Mouse (Mus musculus): ENCODE data around the gene Wfikkn2. TPM values are rescaled to one million over a fixed set of nuclear protein-coding genes. Genes with fewer than 3 reads are reported as not detected.
A peak's percentile ranks its signal among the peaks of the same experiment; 100 is the strongest.

Gene Wfikkn2
- polyA plus RNA-seq, 1 experiment from 2014 or later, result 4.1 TPM

- H3K27ac ChIP-seq (ENCODE audit: low read length), result no peak overlapping the region
- peaks cover 11% of the 10 kb centered on the region; the same call in 1 of the 2 replicates for H3K4me1 ChIP-seq (ENCODE audit: control insufficient read depth, insufficient read depth, low read length)
- no peaks in the 10 kb centered on the region for H3K27me3 ChIP-seq (ENCODE audit: control insufficient read depth, insufficient read depth, low read depth, low read length)
- no peak overlapping the region for H3K4me3 ChIP-seq (ENCODE audit: low read depth, low read length)
- WGBS, result 54% methylated on average over 8 of the region's 8 CpGs
- H3K9me3 ChIP-seq (replicated peaks; ENCODE audit: control insufficient read depth, low read length, poor library complexity, severe bottlenecking), result no peaks in the 10 kb centered on the region
- H3K36me3 ChIP-seq (ENCODE audit: control insufficient read depth, insufficient read depth, low read length), result no peaks in the 10 kb centered on the region
- H3K4me2 ChIP-seq (ENCODE audit: low read length), result no peak overlapping the region
- H3K9ac ChIP-seq (ENCODE audit: low read depth, low read length), result no peak overlapping the region
- no peak for ATAC-seq
Observed at GRCm38 (mm10) chr11:94246789-94247061, 920 bp upstream of the Wfikkn2 start.

- no peak overlapping the region for H3K4me2 ChIP-seq (ENCODE audit: low read length)
- peaks cover 14% of the 10 kb centered on the region; the same call in 1 of the 2 replicates for H3K4me1 ChIP-seq (ENCODE audit: control insufficient read depth, insufficient read depth, low read length)
- no peaks in the 10 kb centered on the region for H3K9me3 ChIP-seq (replicated peaks; ENCODE audit: control insufficient read depth, low read length, poor library complexity, severe bottlenecking)
- no peaks in the 10 kb centered on the region for H3K27me3 ChIP-seq (ENCODE audit: control insufficient read depth, insufficient read depth, low read depth, low read length)
- no peaks in the 10 kb centered on the region for H3K36me3 ChIP-seq (ENCODE audit: control insufficient read depth, insufficient read depth, low read length)
- H3K9ac ChIP-seq (ENCODE audit: low read depth, low read length), result no peak overlapping the region
- WGBS, result 35% methylated on average over 9 of the region's 9 CpGs
- no peak overlapping the region for H3K27ac ChIP-seq (ENCODE audit: low read length)
- ATAC-seq, result no peak
- no peak overlapping the region for H3K4me3 ChIP-seq (ENCODE audit: low read depth, low read length)
Observed at GRCm38 (mm10) chr11:94244385-94244784, 1.4 kb downstream of the Wfikkn2 start.

DNA sequence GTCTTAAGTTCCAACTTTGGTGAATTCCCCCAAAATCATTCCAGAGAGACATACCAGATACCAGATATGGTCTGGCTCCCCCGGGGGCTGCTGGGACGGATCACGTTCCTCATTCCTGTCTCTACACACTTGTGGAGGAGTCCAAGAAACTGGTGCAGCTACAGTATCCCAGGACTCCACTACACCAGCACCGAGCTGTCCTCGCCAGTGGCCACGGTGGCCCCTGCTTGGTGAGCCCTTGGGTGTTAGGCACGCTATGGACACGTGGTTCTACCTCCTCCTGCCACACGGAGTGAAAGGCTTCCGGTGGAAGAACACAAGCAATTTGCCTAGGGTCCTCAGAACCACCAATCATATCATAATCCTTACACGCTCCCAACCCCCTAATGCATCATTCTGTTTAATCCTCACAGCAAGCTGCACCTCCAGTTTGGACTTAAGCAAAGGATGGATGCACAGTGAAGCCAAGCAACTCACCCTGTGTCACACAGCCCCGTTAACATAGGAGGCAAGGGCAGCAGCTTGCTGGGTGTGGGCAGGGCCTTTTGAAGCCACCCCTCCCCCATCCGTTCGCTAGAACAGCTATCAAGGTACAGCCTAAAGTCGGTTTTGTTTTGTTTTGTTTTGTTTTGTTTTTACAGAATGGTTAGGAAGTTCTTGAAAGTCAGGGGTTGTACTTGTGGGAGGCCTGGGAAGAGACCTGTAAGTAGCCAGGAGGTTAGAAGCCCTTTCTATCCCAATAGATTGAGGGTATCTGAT is 2.2 kb downstream of the Wfikkn2 start:
- Histone ChIP-seq H3K4me3 (ENCODE audit: low read depth, low read length) (0 out of 2 replicates have a peak overlapping the region, but pooled peaks have one; percentile 2), H3K4me2 (ENCODE audit: low read length) (peak overlapping the region; percentile 42), H3K9me3 (replicated peaks; ENCODE audit: control insufficient read depth, low read length, poor library complexity, severe bottlenecking) (no peaks in the 10 kb centered on the region), H3K4me1 (ENCODE audit: control insufficient read depth, insufficient read depth, low read length) (peaks cover 14% of the 10 kb centered on the region; the same call in 1 of the 2 replicates), H3K27ac (ENCODE audit: low read length) (no peak overlapping the region), H3K9ac (ENCODE audit: low read depth, low read length) (peak overlapping the region; percentile 38; the same call in 1 of the 2 replicates), H3K36me3 (ENCODE audit: control insufficient read depth, insufficient read depth, low read length) (no peaks in the 10 kb centered on the region), H3K27me3 (ENCODE audit: control insufficient read depth, insufficient read depth, low read depth, low read length) (no peaks in the 10 kb centered on the region)
- WGBS, result 29% methylated on average over 15 of the region's 15 CpGs
- ATAC-seq, result no peak

DNA sequence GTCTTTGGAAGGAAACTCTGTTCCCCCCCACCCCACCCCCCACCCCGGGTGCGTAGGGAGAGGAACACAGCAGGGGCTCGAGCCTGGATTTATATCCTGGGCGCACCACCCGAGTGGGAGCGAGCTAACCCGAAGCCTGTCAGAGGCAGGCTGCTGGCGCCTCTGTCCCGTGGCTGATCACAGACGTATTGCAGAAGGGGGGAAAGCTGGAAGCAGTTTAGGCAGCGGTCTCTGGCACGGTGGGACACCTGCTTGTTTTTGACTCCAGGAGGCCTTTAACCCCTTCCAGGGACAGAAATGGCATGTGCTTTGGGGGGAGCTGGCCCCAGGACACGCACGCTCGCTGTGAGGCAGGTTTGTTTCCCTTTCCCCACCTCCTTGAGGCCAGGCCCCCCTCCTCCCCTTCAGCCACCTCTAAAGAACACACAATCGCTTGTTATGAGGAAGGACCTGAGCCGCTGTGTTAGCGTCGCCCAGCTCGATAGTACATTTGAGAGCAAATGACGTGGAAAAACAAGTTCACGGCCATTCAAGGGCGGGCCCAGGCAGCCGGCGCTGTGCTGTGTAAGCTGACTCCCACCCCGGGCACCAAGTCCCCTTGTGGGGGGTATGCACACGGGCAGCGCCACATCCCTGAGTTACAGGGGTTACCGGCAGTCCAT is 2.9 kb downstream of the Wfikkn2 start:
- peak overlapping the region; percentile 42 for H3K4me2 ChIP-seq (ENCODE audit: low read length)
- no peaks in the 10 kb centered on the region for H3K36me3 ChIP-seq (ENCODE audit: control insufficient read depth, insufficient read depth, low read length)
- H3K27me3 ChIP-seq (ENCODE audit: control insufficient read depth, insufficient read depth, low read depth, low read length), result no peaks in the 10 kb centered on the region
- WGBS, result 4% methylated on average over 29 of the region's 29 CpGs
- H3K4me3 ChIP-seq (ENCODE audit: low read depth, low read length), result peak overlapping the region; percentile 2; the same call in 1 of the 2 replicates
- H3K9ac ChIP-seq (ENCODE audit: low read depth, low read length), result peak overlapping the region; percentile 38
- 0 out of 2 replicates have a peak, but pooled peaks have one; percentile 41 for ATAC-seq
- no peaks in the 10 kb centered on the region for H3K9me3 ChIP-seq (replicated peaks; ENCODE audit: control insufficient read depth, low read length, poor library complexity, severe bottlenecking)
- 0 out of 2 replicates have a peak overlapping the region, but pooled peaks have one; percentile 22 for H3K27ac ChIP-seq (ENCODE audit: low read length)
- peaks cover 14% of the 10 kb centered on the region; the same call in 1 of the 2 replicates for H3K4me1 ChIP-seq (ENCODE audit: control insufficient read depth, insufficient read depth, low read length)

DNA sequence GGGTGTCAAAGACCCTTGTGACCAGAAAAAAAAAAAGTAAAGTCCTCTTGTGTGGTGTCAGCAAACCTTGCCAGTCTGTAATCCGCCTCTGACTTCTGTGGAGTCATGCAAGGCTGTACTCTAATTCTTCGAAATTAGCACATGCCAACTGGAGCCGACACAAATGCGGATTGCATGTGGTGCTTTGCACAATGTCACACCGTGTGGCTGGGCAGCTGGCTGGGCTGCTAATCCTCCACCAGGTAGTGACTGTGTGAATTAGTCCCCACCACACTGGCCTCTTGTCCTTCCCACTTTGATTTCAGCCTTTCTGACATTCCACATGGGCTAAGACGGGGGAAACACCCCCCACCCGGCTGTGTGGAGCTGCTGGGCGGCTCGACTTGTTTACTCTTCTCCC is 6.1 kb downstream of the Wfikkn2 start:
- no peak for ATAC-seq
- H3K4me1 ChIP-seq (ENCODE audit: control insufficient read depth, insufficient read depth, low read length), result peaks cover 14% of the 10 kb centered on the region; the same call in 1 of the 2 replicates
- H3K9ac ChIP-seq (ENCODE audit: low read depth, low read length), result peak overlapping the region; percentile 7; the same call in 1 of the 2 replicates
- H3K27ac ChIP-seq (ENCODE audit: low read length), result no peak overlapping the region
- WGBS, result 21% methylated on average over 9 of the region's 9 CpGs
- no peaks in the 10 kb centered on the region for H3K27me3 ChIP-seq (ENCODE audit: control insufficient read depth, insufficient read depth, low read depth, low read length)
- H3K36me3 ChIP-seq (ENCODE audit: control insufficient read depth, insufficient read depth, low read length), result no peaks in the 10 kb centered on the region
- H3K4me3 ChIP-seq (ENCODE audit: low read depth, low read length), result no peak overlapping the region
- H3K9me3 ChIP-seq (replicated peaks; ENCODE audit: control insufficient read depth, low read length, poor library complexity, severe bottlenecking), result no peaks in the 10 kb centered on the region
- H3K4me2 ChIP-seq (ENCODE audit: low read length), result no peak overlapping the region

DNA sequence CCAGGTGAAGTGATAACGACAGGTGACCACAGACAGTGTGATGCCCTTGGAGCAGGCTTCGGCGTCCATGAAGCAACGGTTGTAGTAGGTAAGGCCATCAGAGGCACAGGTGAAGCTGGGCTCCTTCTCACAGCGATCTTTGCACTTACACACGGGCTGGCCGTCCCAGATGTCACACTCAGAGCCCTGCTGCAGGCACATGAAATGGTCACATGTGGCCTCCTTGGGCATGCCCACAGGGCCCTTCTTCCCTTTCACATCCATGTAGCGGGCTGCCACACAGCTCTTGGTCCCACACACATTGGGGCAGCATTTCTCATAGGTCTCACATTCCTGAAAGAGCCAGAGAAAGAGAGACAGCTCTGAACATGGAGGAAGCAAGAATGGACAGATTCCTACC is 7.0 kb downstream of the Wfikkn2 start:
- no peaks in the 10 kb centered on the region for H3K27me3 ChIP-seq (ENCODE audit: control insufficient read depth, insufficient read depth, low read depth, low read length)
- H3K4me2 ChIP-seq (ENCODE audit: low read length), result no peak overlapping the region
- H3K9ac ChIP-seq (ENCODE audit: low read depth, low read length), result no peak overlapping the region
- no peaks in the 10 kb centered on the region for H3K9me3 ChIP-seq (replicated peaks; ENCODE audit: control insufficient read depth, low read length, poor library complexity, severe bottlenecking)
- H3K36me3 ChIP-seq (ENCODE audit: control insufficient read depth, insufficient read depth, low read length), result no peaks in the 10 kb centered on the region
- H3K4me3 ChIP-seq (ENCODE audit: low read depth, low read length), result no peak overlapping the region
- ATAC-seq, result no peak
- WGBS, result 94% methylated on average over 8 of the region's 8 CpGs
- H3K4me1 ChIP-seq (ENCODE audit: control insufficient read depth, insufficient read depth, low read length), result peaks cover 14% of the 10 kb centered on the region; the same call in 1 of the 2 replicates
- no peak overlapping the region for H3K27ac ChIP-seq (ENCODE audit: low read length)

DNA sequence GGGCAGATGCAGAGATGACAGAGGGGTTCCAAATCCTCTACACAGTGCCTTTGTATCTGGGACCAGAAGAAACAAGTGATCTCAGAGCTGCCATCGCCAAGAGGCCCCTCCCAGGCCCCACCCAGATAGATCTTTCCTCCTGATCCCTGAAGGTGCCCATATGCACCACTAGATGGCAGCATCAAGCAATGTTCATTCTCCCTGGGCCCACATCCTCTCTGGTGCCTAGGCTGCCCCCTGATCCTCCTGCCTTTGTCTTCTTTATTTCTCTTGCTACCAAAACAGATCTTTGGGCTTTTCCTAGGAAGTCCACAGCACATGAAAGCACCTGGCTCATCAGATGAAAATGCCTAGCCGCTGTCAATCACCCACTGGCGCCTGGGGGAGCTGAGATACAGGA is 9.7 kb downstream of the Wfikkn2 start:
- no peaks in the 10 kb centered on the region for H3K27me3 ChIP-seq (ENCODE audit: control insufficient read depth, insufficient read depth, low read depth, low read length)
- 16% methylated on average over 3 of the region's 3 CpGs for WGBS
- no peaks in the 10 kb centered on the region for H3K9me3 ChIP-seq (replicated peaks; ENCODE audit: control insufficient read depth, low read length, poor library complexity, severe bottlenecking)
- peaks cover 4% of the 10 kb centered on the region; the same call in 1 of the 2 replicates for H3K4me1 ChIP-seq (ENCODE audit: control insufficient read depth, insufficient read depth, low read length)
- no peak overlapping the region for H3K9ac ChIP-seq (ENCODE audit: low read depth, low read length)
- H3K36me3 ChIP-seq (ENCODE audit: control insufficient read depth, insufficient read depth, low read length), result no peaks in the 10 kb centered on the region
- H3K4me3 ChIP-seq (ENCODE audit: low read depth, low read length), result no peak overlapping the region
- peak; percentile 87 for ATAC-seq
- peak overlapping the region; percentile 74 for H3K27ac ChIP-seq (ENCODE audit: low read length)
- no peak overlapping the region for H3K4me2 ChIP-seq (ENCODE audit: low read length)

- H3K36me3 ChIP-seq (ENCODE audit: control insufficient read depth, insufficient read depth, low read length), result no peaks in the 10 kb centered on the region
- peaks cover under 1% of the 10 kb centered on the region; the same call in 1 of the 2 replicates for H3K4me1 ChIP-seq (ENCODE audit: control insufficient read depth, insufficient read depth, low read length)
- 92% methylated on average over 8 of the region's 8 CpGs for WGBS
- H3K4me3 ChIP-seq (ENCODE audit: low read depth, low read length), result no peak overlapping the region
- H3K4me2 ChIP-seq (ENCODE audit: low read length), result no peak overlapping the region
- H3K9me3 ChIP-seq (replicated peaks; ENCODE audit: control insufficient read depth, low read length, poor library complexity, severe bottlenecking), result no peaks in the 10 kb centered on the region
- H3K9ac ChIP-seq (ENCODE audit: low read depth, low read length), result no peak overlapping the region
- ATAC-seq, result no peak
- no peaks in the 10 kb centered on the region for H3K27me3 ChIP-seq (ENCODE audit: control insufficient read depth, insufficient read depth, low read depth, low read length)
- no peak overlapping the region for H3K27ac ChIP-seq (ENCODE audit: low read length)
Observed at GRCm38 (mm10) chr11:94234857-94235256, 10.9 kb downstream of the Wfikkn2 start.

- Histone ChIP-seq H3K9ac (ENCODE audit: low read depth, low read length) (no peak overlapping the region), H3K4me2 (ENCODE audit: low read length) (no peak overlapping the region), H3K27ac (ENCODE audit: low read length) (no peak overlapping the region), H3K27me3 (ENCODE audit: control insufficient read depth, insufficient read depth, low read depth, low read length) (no peaks in the 10 kb centered on the region), H3K36me3 (ENCODE audit: control insufficient read depth, insufficient read depth, low read length) (no peaks in the 10 kb centered on the region), H3K9me3 (replicated peaks; ENCODE audit: control insufficient read depth, low read length, poor library complexity, severe bottlenecking) (no peaks in the 10 kb centered on the region), H3K4me3 (ENCODE audit: low read depth, low read length) (no peak overlapping the region), H3K4me1 (ENCODE audit: control insufficient read depth, insufficient read depth, low read length) (no peaks in the 10 kb centered on the region; the same call in 1 of the 2 replicates)
- 92% methylated on average over 12 of the region's 12 CpGs for WGBS
- ATAC-seq, result no peak
Observed at GRCm38 (mm10) chr11:94234380-94234779, 11.4 kb downstream of the Wfikkn2 start.

Measured in midbrain, embryonic 16.5 days (tissue).